Mouse (Mus musculus) embryonic facial prominence, embryonic 11.5 days (tissue): ENCODE measurements around the gene Cenpa. TPM values are rescaled to one million over a fixed set of nuclear protein-coding genes. Genes with fewer than 3 reads are reported as not detected.

Experiments
- ATAC-seq: fragments of 200-750 bp; cut with Nextera tagmentation; replicated peaks from 2 replicates; pipeline ENCODE4 v1.8.0; 2017; ENCODE audit warnings: low read depth; ENCODE audit not compliant: insufficient number of reproducible peaks, low FRiP score, low TSS enrichment
- DNase-seq: peaks from one replicate; pipeline ENCODE4 v3.0.0-alpha.2; 2015; ENCODE audit warnings: low spot score
- H3K27ac ChIP-seq: fragments of 300-500 bp; sonication (generic); replicated peaks from 2 replicates; pipeline ENCODE4 v1.5.1; 2014; ENCODE audit warnings: mild to moderate bottlenecking, low read depth, low read length, control low read depth
- H3K27me3 ChIP-seq: fragments of 300-500 bp; sonication (generic); 2 replicates; pipeline ENCODE4 v1.6.1; 2014; ENCODE audit warnings: mild to moderate bottlenecking, low read length, moderate library complexity, mixed read lengths; ENCODE audit not compliant: control insufficient read depth, insufficient read depth
- H3K36me3 ChIP-seq: fragments of 300-500 bp; sonication (generic); replicated peaks from 2 replicates; pipeline ENCODE4 v1.6.1; 2014; ENCODE audit warnings: low read depth, mild to moderate bottlenecking, low read length, moderate library complexity, mixed read lengths; ENCODE audit not compliant: control insufficient read depth, insufficient read depth
- H3K4me1 ChIP-seq: fragments of 300-500 bp; sonication (generic); 2 replicates; pipeline ENCODE4 v1.6.1; 2014; ENCODE audit warnings: low read length, mixed read lengths; ENCODE audit not compliant: control insufficient read depth, insufficient read depth
- H3K4me2 ChIP-seq: fragments of 300-500 bp; sonication (generic); 2 replicates; pipeline ENCODE4 v1.6.1; 2014; ENCODE audit warnings: low read depth, mild to moderate bottlenecking, control low read depth, low read length, moderate library complexity
- H3K4me3 ChIP-seq: fragments of 300-500 bp; sonication (generic); 2 replicates; pipeline ENCODE4 v1.5.1; 2014; ENCODE audit warnings: low read depth, low read length, control low read depth
- H3K9ac ChIP-seq: fragments of 300-500 bp; sonication (generic); replicated peaks from 2 replicates; pipeline ENCODE4 v1.6.1; 2014; ENCODE audit warnings: mild to moderate bottlenecking, control low read depth, low read length
- H3K9me3 ChIP-seq: fragments of 300-500 bp; sonication (generic); replicated peaks from 2 replicates; pipeline ENCODE4 v1.6.1; 2016; ENCODE audit warnings: mild to moderate bottlenecking, low read length, inconsistent platforms, mixed read lengths; ENCODE audit not compliant: control insufficient read depth
- WGBS: fragments of 180-500 bp; shearing (Covaris S2); extraction: QIAGEN DNeasy Blood & Tissue Kit; methylation state at CpG from one replicate; pipeline ENCODE4 v1.1.7; 2014; 5-methylcytosine and 5-hydroxymethylcytosine counted together
- polyA plus RNA-seq: library from polyadenylated mRNA; unstranded; fragments of >200 nt; fragmentation: Nextera tagmentation; extraction: Ambion mirVana; gene quantifications from 2 replicates; pipeline ENCODE4 v1.2.1, GENCODE M21; 2014

Cenpa gene
- polyA plus RNA-seq, 1 experiment from 2014 or later, result 450 TPM

DNA sequence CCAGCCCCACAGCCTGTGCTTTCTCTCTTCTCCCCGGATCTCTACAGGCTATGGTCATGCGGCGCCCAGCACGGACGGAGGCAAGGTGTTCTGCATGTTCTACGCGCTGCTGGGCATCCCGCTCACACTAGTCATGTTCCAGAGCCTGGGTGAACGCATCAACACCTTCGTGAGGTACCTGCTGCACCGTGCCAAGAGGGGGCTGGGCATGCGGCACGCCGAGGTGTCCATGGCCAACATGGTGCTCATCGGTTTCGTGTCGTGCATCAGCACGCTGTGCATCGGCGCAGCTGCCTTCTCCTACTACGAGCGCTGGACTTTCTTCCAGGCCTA, 44.8 kb upstream of the Cenpa start:
- peak overlapping the region; percentile 95 for H3K4me2 ChIP-seq
- no peaks in the 10 kb centered on the region for H3K9me3 ChIP-seq
- H3K27ac ChIP-seq, result no peak overlapping the region
- 48% methylated on average over 22 of the region's 22 CpGs for WGBS
- H3K9ac ChIP-seq, result peak overlapping the region; percentile 56
- DNase-seq, result no peak
- H3K27me3 ChIP-seq, result peaks cover 11% of the 10 kb centered on the region
- peaks cover 4% of the 10 kb centered on the region; the same call in 1 of the 2 replicates for H3K4me1 ChIP-seq
- H3K36me3 ChIP-seq, result no peaks in the 10 kb centered on the region
- peak overlapping the region; percentile 41 for H3K4me3 ChIP-seq
- ATAC-seq, result no peak

- peaks cover 4% of the 10 kb centered on the region; the same call in 1 of the 2 replicates for H3K4me1 ChIP-seq
- H3K9me3 ChIP-seq, result no peaks in the 10 kb centered on the region
- peak; percentile 35 for DNase-seq
- peak overlapping the region; percentile 95 for H3K4me2 ChIP-seq
- peak overlapping the region; percentile 56 for H3K9ac ChIP-seq
- no peaks in the 10 kb centered on the region for H3K36me3 ChIP-seq
- peak; percentile 64; the same call in 1 of the 2 replicates for ATAC-seq
- WGBS, result 3% methylated on average over 69 of the region's 69 CpGs
- H3K27ac ChIP-seq, result no peak overlapping the region
- peaks cover 11% of the 10 kb centered on the region for H3K27me3 ChIP-seq
- peak overlapping the region; percentile 41 for H3K4me3 ChIP-seq
Measured at GRCm38 (mm10) chr5:30622177-30622840, 44.3 kb upstream of the Cenpa start.

DNA sequence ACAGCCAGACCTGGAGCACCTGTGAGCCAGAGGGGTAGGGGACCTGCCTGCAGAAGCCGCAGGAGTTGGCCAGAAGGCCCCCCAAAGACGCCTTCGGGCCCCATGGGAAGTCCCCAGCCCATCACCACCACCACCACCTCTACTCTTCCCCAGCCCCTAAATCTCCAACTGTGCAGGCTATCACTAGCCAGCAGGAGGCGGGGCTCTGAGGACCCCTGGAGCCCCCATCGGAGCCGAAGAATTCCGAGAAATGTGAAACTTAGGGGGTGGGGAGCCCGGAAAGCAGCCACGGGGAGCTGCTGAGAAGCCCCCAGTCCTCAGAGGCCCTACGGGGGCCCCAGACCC, 43.8 kb upstream of the Cenpa start:
- Histone ChIP-seq H3K9me3 (no peaks in the 10 kb centered on the region), H3K27ac (no peak overlapping the region), H3K4me2 (peak overlapping the region; percentile 95), H3K4me3 (peak overlapping the region; percentile 41), H3K27me3 (peaks cover 11% of the 10 kb centered on the region), H3K36me3 (no peaks in the 10 kb centered on the region), H3K4me1 (peaks cover 4% of the 10 kb centered on the region; the same call in 1 of the 2 replicates), H3K9ac (peak overlapping the region; percentile 56)
- peak; percentile 12; the same call in 1 of the 2 replicates for ATAC-seq
- DNase-seq, result peak; percentile 64
- WGBS, result 0% methylated on average over 10 of the region's 10 CpGs

GRCm38 (mm10) chr5:30623380-30623779, 43.2 kb upstream of the Cenpa start:
- no peak overlapping the region; the same call in 1 of the 2 replicates for H3K4me3 ChIP-seq
- H3K9ac ChIP-seq, result no peak overlapping the region
- ATAC-seq (no peak), DNase-seq (no peak)
- H3K4me1 ChIP-seq, result peaks cover 4% of the 10 kb centered on the region; the same call in 1 of the 2 replicates
- H3K4me2 ChIP-seq, result peak overlapping the region; percentile 95
- WGBS, result 66% methylated on average over 2 of the region's 2 CpGs
- no peak overlapping the region for H3K27ac ChIP-seq
- no peaks in the 10 kb centered on the region for H3K36me3 ChIP-seq
- H3K27me3 ChIP-seq, result peaks cover 11% of the 10 kb centered on the region
- H3K9me3 ChIP-seq, result no peaks in the 10 kb centered on the region

GRCm38 (mm10) chr5:30624311-30624710, 42.3 kb upstream of the Cenpa start:
- H3K27me3 ChIP-seq, result peaks cover 11% of the 10 kb centered on the region
- H3K27ac ChIP-seq, result no peak overlapping the region
- H3K4me1 ChIP-seq, result peaks cover 4% of the 10 kb centered on the region; the same call in 1 of the 2 replicates
- no peaks in the 10 kb centered on the region for H3K36me3 ChIP-seq
- no peak overlapping the region for H3K4me2 ChIP-seq
- no peak overlapping the region for H3K4me3 ChIP-seq
- 25% methylated on average over 1 of the region's 1 CpGs for WGBS
- no peaks in the 10 kb centered on the region for H3K9me3 ChIP-seq
- DNase-seq (no peak), ATAC-seq (no peak)
- no peak overlapping the region for H3K9ac ChIP-seq

- Histone ChIP-seq H3K9me3 (no peaks in the 10 kb centered on the region), H3K4me1 (peaks cover 4% of the 10 kb centered on the region; the same call in 1 of the 2 replicates), H3K4me3 (no peak overlapping the region), H3K36me3 (no peaks in the 10 kb centered on the region), H3K27me3 (peaks cover 11% of the 10 kb centered on the region), H3K4me2 (no peak overlapping the region), H3K27ac (no peak overlapping the region), H3K9ac (no peak overlapping the region)
- ATAC-seq, result no peak
- DNase-seq, result no peak
- WGBS, result 54% methylated on average over 4 of the region's 4 CpGs
Measured at GRCm38 (mm10) chr5:30624908-30625307, 41.7 kb upstream of the Cenpa start.

GRCm38 (mm10) chr5:30625379-30625778, 41.2 kb upstream of the Cenpa start:
- Histone ChIP-seq H3K36me3 (no peaks in the 10 kb centered on the region), H3K4me1 (peaks cover 4% of the 10 kb centered on the region; the same call in 1 of the 2 replicates), H3K4me3 (no peak overlapping the region), H3K27me3 (peaks cover 11% of the 10 kb centered on the region), H3K9me3 (no peaks in the 10 kb centered on the region), H3K4me2 (no peak overlapping the region), H3K27ac (no peak overlapping the region), H3K9ac (no peak overlapping the region)
- ATAC-seq (no peak), DNase-seq (no peak)
- 87% methylated on average over 3 of the region's 3 CpGs for WGBS

GRCm38 (mm10) chr5:30626331-30627105, 40.1 kb upstream of the Cenpa start:
- H3K27ac ChIP-seq, result no peak overlapping the region

More at GRCm38 (mm10) chr5:30626331-30627105, 40.1 kb upstream of the Cenpa start:
- Histone ChIP-seq H3K27me3 (peaks cover 10% of the 10 kb centered on the region), H3K4me1 (peaks cover 4% of the 10 kb centered on the region; the same call in 1 of the 2 replicates), H3K4me3 (no peak overlapping the region), H3K9me3 (no peaks in the 10 kb centered on the region), H3K9ac (no peak overlapping the region), H3K36me3 (no peaks in the 10 kb centered on the region), H3K4me2 (no peak overlapping the region)
- 80% methylated on average over 8 of the region's 8 CpGs for WGBS
- ATAC-seq (no peak), DNase-seq (no peak)
